11 mouse cellular contexts compared by ENCODE assay signal in genomic region chr8:120001712-120002111, GRCm38 (mm10). TPM values are rescaled to one million over a fixed set of nuclear protein-coding genes. Genes with fewer than 3 reads are reported as not detected.
A peak's percentile ranks its signal among the peaks of the same experiment; 100 is the strongest.
DNase-seq lines count a peak whose midpoint lies in the region; ATAC-seq and TF ChIP-seq lines count a peak whose summit lies in the region.
"Had no signal": no experiment of that assay in that cellular context is flagged by ENCODE, and none has a peak within 500 bp of the region (broad histone marks: within the 10 kb centered on the region; RNA-seq: fewer than 3 reads in every experiment).

No protein-coding gene starts in this region.

- TF ChIP-seq POLR2A in liver, adult 2 months (IDR thresholded peaks at IDR 0.05; ENCODE audit: extremely low read depth, insufficient read depth, low read length), result no peak

- H3K4me3 ChIP-seq in liver, adult 2 months (ENCODE audit: insufficient read depth, low read depth, low read length), result no peak overlapping the region
- H3K4me3 ChIP-seq: lung, embryonic 15.5 days had no signal

- ATAC-seq in erythroblast, adult 5-6 weeks (replicated peaks; ENCODE audit: low FRiP score, poor library complexity, severe bottlenecking), result no peak
- ATAC-seq: CD4-positive, CD25-positive, alpha-beta regulatory T cell, adult 4 months had no signal

- H3K27me3 ChIP-seq in liver, adult 2 months (ENCODE audit: control insufficient read depth, insufficient read depth, low read length), result no peaks in the 10 kb centered on the region
- H3K27me3 ChIP-seq: lung, embryonic 15.5 days had no signal

- no peak for TF ChIP-seq CTCF in liver, adult 2 months (IDR thresholded peaks at IDR 0.05; ENCODE audit: low read depth, low read length)

- no peaks in the 10 kb centered on the region for H3K4me1 ChIP-seq in liver, adult 2 months (ENCODE audit: control insufficient read depth, insufficient read depth, low read length)

- 51% methylated on average over 7 of the region's 7 CpGs for WGBS in liver, adult 2 months

- no peak overlapping the region for H3K27ac ChIP-seq in liver, adult 2 months (replicated peaks; ENCODE audit: insufficient read depth, low read depth, low read length)

- no peaks in the 10 kb centered on the region for H3K79me2 ChIP-seq in liver, adult 2 months (ENCODE audit: control insufficient read depth, insufficient read depth, low read length)

- H3K36me3 ChIP-seq in liver, adult 2 months (ENCODE audit: control insufficient read depth, insufficient read depth, low read length), result no peaks in the 10 kb centered on the region
- H3K36me3 ChIP-seq: lung, embryonic 15.5 days had no signal

- H3K9ac ChIP-seq in liver, adult 2 months (ENCODE audit: low read depth, low read length), result no peak overlapping the region
- H3K9ac ChIP-seq: lung, embryonic 15.5 days had no signal

- peak; percentile 19 for DNase-seq in liver, adult 2 months (ENCODE audit: extremely low read depth, low read depth, low spot score)
- DNase-seq in liver, result no peak
- peak; percentile 66 for DNase-seq in adrenal gland, adult 8-10 months
- DNase-seq in kidney, adult 18-20 months, result peak; percentile 54
- peak; percentile 52 for DNase-seq in lung, postnatal 14 days
- no peak for DNase-seq in cerebellum, postnatal 25 days
- no peak for DNase-seq in heart, adult 8-10 months (ENCODE audit: low spot score)
- DNase-seq: cerebellum, adult 18-20 months had no signal

RNA-seq across cellular contexts. Expression of gene Crispld2, which starts 9.5 kb away (rescaled TPM):
- total RNA-seq in liver, adult 2 months (2014; rRNA removed), result 0.27 and 0.28 TPM in 2 replicates
- polyA plus RNA-seq in liver, adult 2 months (2012; rRNA removed), result 0.57 and 0.72 TPM in 2 replicates
- 10 to 100 TPM in 2 of 4 experiments, 1 to 10 TPM in 2; 7.4 to 14.4 (median 10.5) TPM for total RNA-seq in adrenal gland, adult 8-10 months (2022)
- 10 to 100 TPM; 20.9 to 28.7 (median 27.4) TPM for total RNA-seq in heart, adult 8-10 months (2022)
- 1.9 and 3.1 TPM in 2 replicates for total RNA-seq in erythroblast, adult 5-6 weeks (2015; ENCODE audit: low replicate concordance)
- total RNA-seq in erythroblast, adult 5-6 weeks (2017; ENCODE audit: low replicate concordance), result 2.9 and 3.0 TPM in 2 replicates

Comparison
In these comparisons a context has a peak if more than half of its experiments do, and no peak if none do; other contexts are left out.
1. DNase-seq: peak in liver, adult 2 months (single experiment), adrenal gland, adult 8-10 months (single experiment), kidney, adult 18-20 months (single experiment) and lung, postnatal 14 days (single experiment); none in liver (single experiment), cerebellum, postnatal 25 days (0 of 2) and heart, adult 8-10 months (single experiment).